Mouse (Mus musculus): ENCODE measurements around the gene Pgls.

- TF ChIP-seq CTCF (IDR thresholded peaks at IDR 0.05; ENCODE audit: insufficient read depth, low read length) (no peak), POLR2A (IDR thresholded peaks at IDR 0.05; ENCODE audit: borderline replicate concordance, extremely low read depth, low read depth, low read length) (no peak)
These were observed 41.2 kb upstream of the Pgls start for GRCm38 (mm10) chr8:71550754-71551153.

Measured in lung, adult 2 months (tissue).